Mouse (Mus musculus): ENCODE results near the gene Rcan2. TPM values are rescaled to one million over a fixed set of nuclear protein-coding genes. Genes with fewer than 3 reads are reported as not detected.

Gene Rcan2
- total and polyA plus RNA-seq, 3 experiments: 195 to 439 (median 382) TPM

DNA sequence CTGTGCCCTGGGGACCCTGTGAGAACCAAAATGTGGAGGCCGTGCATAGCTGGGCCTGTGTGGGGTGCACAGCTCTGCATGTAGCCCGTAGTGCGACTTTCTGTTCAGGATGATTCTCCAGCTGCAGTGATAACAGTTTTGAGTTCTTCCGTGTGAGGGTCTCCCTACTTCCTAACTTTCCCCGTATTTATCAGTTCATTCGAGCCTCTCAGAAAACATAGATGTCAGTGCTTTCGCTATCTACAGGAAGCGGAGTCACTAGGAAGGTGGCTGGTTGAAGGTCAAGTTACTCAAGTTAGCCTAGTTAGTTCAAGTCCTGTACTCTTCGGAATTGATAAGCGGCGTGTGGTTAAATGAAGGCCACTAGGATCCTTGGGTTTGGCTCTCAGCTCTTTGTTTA is 130.6 kb downstream of the Rcan2 start:
- intact Hi-C loops (cut with DNase I): no loop called here
- DNase-seq: no peak
- TF ChIP-seq EP300 (IDR thresholded peaks at IDR 0.05; ENCODE audit: insufficient read depth, low read depth, low read length) (no peak), CTCF (IDR thresholded peaks at IDR 0.05) (no peak), POLR2A (IDR thresholded peaks at IDR 0.05; ENCODE audit: insufficient read depth, low read depth, low read length) (no peak)
- H3K27ac ChIP-seq: no peak overlapping the region
- H3K79me2 ChIP-seq (replicated peaks; ENCODE audit: control insufficient read depth, insufficient read depth, low read length): 0 out of 2 replicates have a peak, but pooled peaks cover 3% of the 10 kb centered on the region
- H3K36me3 ChIP-seq (ENCODE audit: control insufficient read depth, insufficient read depth, low read length): peaks cover 2% of the 10 kb centered on the region; the same call in 1 of the 2 replicates
- H3K4me3 ChIP-seq: no peak overlapping the region
- H3K9ac ChIP-seq (ENCODE audit: low read depth, low read length): no peak overlapping the region
- H3K27me3 ChIP-seq (ENCODE audit: control insufficient read depth, insufficient read depth, low read length): no peaks in the 10 kb centered on the region
- 47% methylated on average over 11 of the region's 11 CpGs for WGBS
- no peaks in the 10 kb centered on the region for H3K4me1 ChIP-seq (ENCODE audit: control insufficient read depth, insufficient read depth, low read length)

DNA sequence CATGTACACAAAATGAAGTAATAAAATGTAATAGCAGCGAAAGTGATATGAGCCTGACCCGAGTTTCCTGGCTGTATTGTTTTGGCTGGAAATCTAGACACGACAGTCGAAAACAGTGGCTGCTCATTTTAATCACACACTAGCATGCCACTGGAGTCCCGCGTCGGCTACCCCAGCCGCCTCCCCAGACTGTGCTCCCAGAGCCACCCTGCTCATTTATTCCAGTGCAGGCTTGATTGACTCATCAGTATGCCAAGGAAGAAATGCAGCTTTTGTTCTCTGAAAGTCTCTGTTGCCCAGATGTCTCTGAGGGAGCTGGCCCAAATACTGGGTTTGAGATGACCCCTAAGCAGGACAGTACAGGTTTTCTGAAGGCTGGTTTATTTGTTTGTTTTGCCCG is 132.9 kb downstream of the Rcan2 start:
- H3K4me1 ChIP-seq (ENCODE audit: control insufficient read depth, insufficient read depth, low read length): no peaks in the 10 kb centered on the region
- intact Hi-C loops (cut with DNase I): no loop called here
- H3K9ac ChIP-seq (ENCODE audit: low read depth, low read length): no peak overlapping the region
- H3K27ac ChIP-seq: no peak overlapping the region
- peaks cover 2% of the 10 kb centered on the region; the same call in 1 of the 2 replicates for H3K36me3 ChIP-seq (ENCODE audit: control insufficient read depth, insufficient read depth, low read length)
- H3K4me3 ChIP-seq: no peak overlapping the region
- DNase-seq: no peak
- H3K79me2 ChIP-seq (replicated peaks; ENCODE audit: control insufficient read depth, insufficient read depth, low read length): 0 out of 2 replicates have a peak, but pooled peaks cover 2% of the 10 kb centered on the region
- H3K27me3 ChIP-seq (ENCODE audit: control insufficient read depth, insufficient read depth, low read length): no peaks in the 10 kb centered on the region
- no peak for TF ChIP-seq CTCF (IDR thresholded peaks at IDR 0.05)
- no peak for TF ChIP-seq POLR2A (IDR thresholded peaks at IDR 0.05; ENCODE audit: insufficient read depth, low read depth, low read length)
- no peak for TF ChIP-seq EP300 (IDR thresholded peaks at IDR 0.05; ENCODE audit: insufficient read depth, low read depth, low read length)
- WGBS: 64% methylated on average over 9 of the region's 9 CpGs

DNA sequence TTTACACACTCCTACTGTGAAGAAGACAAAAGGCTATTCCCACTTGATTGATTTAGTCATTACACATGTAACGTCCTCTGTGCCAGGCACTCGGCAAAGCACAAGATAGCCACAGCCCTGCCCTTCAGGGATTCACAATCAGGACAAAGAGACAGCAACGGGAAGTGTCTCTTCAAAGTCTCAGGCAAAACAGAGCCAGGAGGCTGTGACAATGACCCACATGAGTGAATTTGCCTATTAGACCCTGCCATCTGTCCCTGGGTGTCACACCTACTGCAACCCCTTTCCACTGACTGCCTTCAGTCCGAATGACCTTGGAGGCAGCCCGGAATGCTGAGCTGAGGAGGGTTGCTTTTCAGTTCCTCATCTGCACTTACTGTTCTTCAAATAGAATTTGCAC is 151.1 kb downstream of the Rcan2 start:
- Histone ChIP-seq H3K9ac (ENCODE audit: low read depth, low read length) (no peak overlapping the region), H3K27me3 (ENCODE audit: control insufficient read depth, insufficient read depth, low read length) (no peaks in the 10 kb centered on the region), H3K27ac (peak overlapping the region; percentile 5), H3K36me3 (ENCODE audit: control insufficient read depth, insufficient read depth, low read length) (peaks cover 1% of the 10 kb centered on the region; the same call in 1 of the 2 replicates), H3K4me3 (no peak overlapping the region), H3K79me2 (replicated peaks; ENCODE audit: control insufficient read depth, insufficient read depth, low read length) (peaks cover 1% of the 10 kb centered on the region; the same call in 1 of the 2 replicates), H3K4me1 (ENCODE audit: control insufficient read depth, insufficient read depth, low read length) (peaks cover 6% of the 10 kb centered on the region)
- peak in 1 of 2 experiments; percentile 11 for DNase-seq
- 7% methylated on average over 5 of the region's 5 CpGs for WGBS
- intact Hi-C loops (cut with DNase I): no loop called here
- TF ChIP-seq POLR2A (IDR thresholded peaks at IDR 0.05; ENCODE audit: insufficient read depth, low read depth, low read length): no peak
- no peak for TF ChIP-seq CTCF (IDR thresholded peaks at IDR 0.05)
- no peak for TF ChIP-seq EP300 (IDR thresholded peaks at IDR 0.05; ENCODE audit: insufficient read depth, low read depth, low read length)

DNA sequence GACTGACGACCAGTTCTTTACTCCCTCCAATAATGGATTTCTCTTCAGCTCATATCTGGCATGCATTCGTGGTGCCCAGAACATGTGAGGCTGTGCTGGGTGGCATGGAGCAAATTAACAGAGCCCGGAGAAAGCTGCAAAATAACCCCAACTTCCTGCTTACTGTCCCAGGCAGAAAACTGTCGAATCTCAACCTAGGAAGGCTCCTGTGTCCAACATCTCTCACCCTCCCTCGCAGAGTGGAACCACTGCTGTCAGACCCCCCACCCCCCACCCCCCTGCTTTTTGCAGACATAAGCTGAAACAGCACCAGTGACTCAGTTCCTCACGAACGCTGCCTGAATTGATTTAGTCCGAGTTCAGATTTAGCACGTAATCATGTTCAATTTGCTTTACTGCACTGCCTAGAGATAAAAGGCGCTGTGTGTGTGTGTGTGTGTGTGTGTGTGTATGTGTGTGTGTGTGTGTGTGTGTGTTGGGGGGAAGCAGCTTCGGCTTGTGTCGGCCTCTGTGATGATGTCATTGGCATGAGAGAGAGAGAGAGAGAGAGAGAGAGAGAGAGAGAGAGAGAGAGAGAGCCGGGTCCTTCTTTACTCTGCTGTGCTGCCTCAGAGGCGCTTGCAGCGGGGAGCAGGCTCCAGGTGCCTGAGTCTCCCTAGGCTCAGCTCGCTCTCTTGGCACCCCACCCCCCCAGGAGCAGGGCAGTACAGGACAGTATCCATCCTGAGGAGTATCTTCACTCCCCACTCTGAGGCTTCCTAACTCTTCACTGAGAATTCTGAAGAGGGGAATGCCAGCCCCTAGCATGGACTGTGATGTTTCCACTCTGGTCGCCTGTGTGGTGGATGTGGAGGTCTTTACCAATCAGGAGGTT is 151.7 kb downstream of the Rcan2 start:
- no peak for DNase-seq
- Histone ChIP-seq H3K9ac (ENCODE audit: low read depth, low read length) (peak overlapping the region; percentile 22; the same call in 1 of the 2 replicates), H3K27ac (peak overlapping the region; percentile 5), H3K27me3 (ENCODE audit: control insufficient read depth, insufficient read depth, low read length) (no peaks in the 10 kb centered on the region), H3K36me3 (ENCODE audit: control insufficient read depth, insufficient read depth, low read length) (peaks cover 1% of the 10 kb centered on the region; the same call in 1 of the 2 replicates), H3K4me1 (ENCODE audit: control insufficient read depth, insufficient read depth, low read length) (peaks cover 5% of the 10 kb centered on the region), H3K4me3 (no peak overlapping the region), H3K79me2 (replicated peaks; ENCODE audit: control insufficient read depth, insufficient read depth, low read length) (peaks cover 1% of the 10 kb centered on the region; the same call in 1 of the 2 replicates)
- intact Hi-C loops (cut with DNase I): no loop called here
- no peak for TF ChIP-seq EP300 (IDR thresholded peaks at IDR 0.05; ENCODE audit: insufficient read depth, low read depth, low read length)
- TF ChIP-seq CTCF (IDR thresholded peaks at IDR 0.05): no peak
- TF ChIP-seq POLR2A (IDR thresholded peaks at IDR 0.05; ENCODE audit: insufficient read depth, low read depth, low read length): no peak
- 26% methylated on average over 14 of the region's 17 CpGs for WGBS

DNA sequence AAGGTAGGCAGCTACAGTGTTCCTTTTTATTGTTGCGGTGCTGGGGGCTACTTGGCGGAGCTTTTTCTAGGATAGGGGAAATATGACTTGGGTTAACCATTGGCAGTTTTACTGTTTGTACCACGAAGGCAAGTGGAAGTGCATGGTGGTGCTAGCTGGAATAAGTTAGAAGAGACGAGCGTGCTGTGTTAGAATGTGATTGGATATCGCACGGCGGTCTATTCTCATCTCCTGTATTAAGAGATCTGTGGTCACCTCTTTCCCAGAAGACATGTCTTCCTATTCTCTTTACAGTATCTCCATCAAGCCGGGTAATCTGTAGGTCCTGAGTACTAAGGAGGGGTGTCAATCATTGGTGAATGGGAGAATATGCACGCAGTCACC is 152.4 kb downstream of the Rcan2 start:
- no peak overlapping the region for H3K27ac ChIP-seq
- no peak overlapping the region for H3K4me3 ChIP-seq
- intact Hi-C loops (cut with DNase I): no loop called here
- WGBS: 81% methylated on average over 10 of the region's 10 CpGs
- H3K36me3 ChIP-seq (ENCODE audit: control insufficient read depth, insufficient read depth, low read length): peaks cover 1% of the 10 kb centered on the region; the same call in 1 of the 2 replicates
- no peaks in the 10 kb centered on the region for H3K27me3 ChIP-seq (ENCODE audit: control insufficient read depth, insufficient read depth, low read length)
- TF ChIP-seq POLR2A (IDR thresholded peaks at IDR 0.05; ENCODE audit: insufficient read depth, low read depth, low read length) (no peak), CTCF (IDR thresholded peaks at IDR 0.05) (no peak), EP300 (IDR thresholded peaks at IDR 0.05; ENCODE audit: insufficient read depth, low read depth, low read length) (no peak)
- H3K4me1 ChIP-seq (ENCODE audit: control insufficient read depth, insufficient read depth, low read length): peaks cover 5% of the 10 kb centered on the region
- no peak for DNase-seq
- peaks cover 1% of the 10 kb centered on the region; the same call in 1 of the 2 replicates for H3K79me2 ChIP-seq (replicated peaks; ENCODE audit: control insufficient read depth, insufficient read depth, low read length)
- H3K9ac ChIP-seq (ENCODE audit: low read depth, low read length): no peak overlapping the region

DNA sequence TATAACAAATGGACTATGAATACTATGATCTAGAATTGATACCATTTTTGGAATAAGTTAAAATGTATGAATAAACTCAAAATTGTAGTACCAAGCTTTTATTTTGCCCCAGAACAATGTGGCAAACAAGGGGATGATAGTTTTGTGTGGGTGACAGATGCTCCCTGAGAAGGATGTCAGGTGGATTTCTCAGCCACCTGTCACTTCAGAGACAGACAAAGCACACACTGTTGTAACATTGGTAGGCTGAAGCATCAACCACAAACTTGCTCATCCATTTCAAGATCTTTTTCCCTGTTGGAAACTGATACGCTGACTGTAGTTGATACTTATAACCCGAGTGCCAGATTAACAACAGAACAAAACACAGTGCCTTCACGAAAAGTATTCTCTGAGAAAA is 158.6 kb downstream of the Rcan2 start:
- Histone ChIP-seq H3K27ac (no peak overlapping the region), H3K79me2 (replicated peaks; ENCODE audit: control insufficient read depth, insufficient read depth, low read length) (peaks cover 1% of the 10 kb centered on the region; the same call in 1 of the 2 replicates), H3K9ac (ENCODE audit: low read depth, low read length) (no peak overlapping the region), H3K4me1 (ENCODE audit: control insufficient read depth, insufficient read depth, low read length) (peaks cover 3% of the 10 kb centered on the region; the same call in 1 of the 2 replicates), H3K27me3 (ENCODE audit: control insufficient read depth, insufficient read depth, low read length) (no peaks in the 10 kb centered on the region), H3K4me3 (no peak overlapping the region), H3K36me3 (ENCODE audit: control insufficient read depth, insufficient read depth, low read length) (peaks cover under 1% of the 10 kb centered on the region)
- intact Hi-C loops (cut with DNase I): no loop called here
- 76% methylated on average over 3 of the region's 3 CpGs for WGBS
- DNase-seq: no peak
- TF ChIP-seq POLR2A (IDR thresholded peaks at IDR 0.05; ENCODE audit: insufficient read depth, low read depth, low read length): no peak
- no peak for TF ChIP-seq CTCF (IDR thresholded peaks at IDR 0.05)
- TF ChIP-seq EP300 (IDR thresholded peaks at IDR 0.05; ENCODE audit: insufficient read depth, low read depth, low read length): no peak

Data from heart, adult 2 months (tissue).